Mouse (Mus musculus): Measurements from ENCODE around the gene Lck. TPM values are rescaled to one million over a fixed set of nuclear protein-coding genes. Genes with fewer than 3 reads are reported as not detected.

The Lck gene
- total and polyA plus RNA-seq, 2 experiments from 2014 or later = 17.5 to 20.7 TPM

- Histone ChIP-seq H3K9me3 (ENCODE audit: low read length) (no peaks in the 10 kb centered on the region), H3K4me1 (ENCODE audit: insufficient read depth, low read length) (0 out of 2 replicates have a peak, but pooled peaks cover 3% of the 10 kb centered on the region), H3K27me3 (ENCODE audit: insufficient read depth, low read length) (no peaks in the 10 kb centered on the region; the same call in 1 of the 2 replicates), H3K4me2 (ENCODE audit: low read depth, low read length, poor library complexity, severe bottlenecking) (no peak overlapping the region), H3K27ac (ENCODE audit: low read depth, low read length) (no peak overlapping the region), H3K4me3 (ENCODE audit: low read depth, low read length) (no peak overlapping the region), H3K9ac (replicated peaks; ENCODE audit: low read length, poor library complexity, severe bottlenecking) (no peak overlapping the region), H3K36me3 (ENCODE audit: insufficient read depth, low read length) (no peaks in the 10 kb centered on the region)
- WGBS = 68% methylated on average over 7 of the region's 8 CpGs
- ATAC-seq (ENCODE audit: low FRiP score) (no peak), DNase-seq (ENCODE audit: low spot score) (no peak)
- TF ChIP-seq CTCF (IDR thresholded peaks at IDR 0.05) = no peak
Measured at GRCm38 (mm10) chr4:129575171-129575844, 1.9 kb upstream of the Lck start.

- WGBS = 94% methylated on average over 4 of the region's 4 CpGs
- 0 out of 2 replicates have a peak, but pooled peaks cover 3% of the 10 kb centered on the region for H3K4me1 ChIP-seq (ENCODE audit: insufficient read depth, low read length)
- no peak for DNase-seq (ENCODE audit: low spot score)
- no peaks in the 10 kb centered on the region for H3K9me3 ChIP-seq (ENCODE audit: low read length)
- H3K36me3 ChIP-seq (ENCODE audit: insufficient read depth, low read length) = no peaks in the 10 kb centered on the region
- ATAC-seq (ENCODE audit: low FRiP score) = no peak
- no peaks in the 10 kb centered on the region; the same call in 1 of the 2 replicates for H3K27me3 ChIP-seq (ENCODE audit: insufficient read depth, low read length)
- H3K9ac ChIP-seq (replicated peaks; ENCODE audit: low read length, poor library complexity, severe bottlenecking) = no peak overlapping the region
- no peak overlapping the region for H3K4me2 ChIP-seq (ENCODE audit: low read depth, low read length, poor library complexity, severe bottlenecking)
- H3K27ac ChIP-seq (ENCODE audit: low read depth, low read length) = no peak overlapping the region
- no peak for TF ChIP-seq CTCF (IDR thresholded peaks at IDR 0.05)
- H3K4me3 ChIP-seq (ENCODE audit: low read depth, low read length) = no peak overlapping the region
Measured at GRCm38 (mm10) chr4:129573093-129573370, 409 bp downstream of the Lck start.

- Histone ChIP-seq H3K4me1 (ENCODE audit: insufficient read depth, low read length) (0 out of 2 replicates have a peak, but pooled peaks cover 3% of the 10 kb centered on the region), H3K9me3 (ENCODE audit: low read length) (no peaks in the 10 kb centered on the region), H3K9ac (replicated peaks; ENCODE audit: low read length, poor library complexity, severe bottlenecking) (no peak overlapping the region), H3K27me3 (ENCODE audit: insufficient read depth, low read length) (no peaks in the 10 kb centered on the region), H3K4me2 (ENCODE audit: low read depth, low read length, poor library complexity, severe bottlenecking) (no peak overlapping the region), H3K4me3 (ENCODE audit: low read depth, low read length) (no peak overlapping the region), H3K36me3 (ENCODE audit: insufficient read depth, low read length) (no peaks in the 10 kb centered on the region), H3K27ac (ENCODE audit: low read depth, low read length) (no peak overlapping the region)
- 86% methylated on average over 13 of the region's 13 CpGs for WGBS
- ATAC-seq (ENCODE audit: low FRiP score) (no peak), DNase-seq (ENCODE audit: low spot score) (no peak)
- no peak for TF ChIP-seq CTCF (IDR thresholded peaks at IDR 0.05)
Measured at GRCm38 (mm10) chr4:129572236-129573092, 977 bp downstream of the Lck start.

GRCm38 (mm10) chr4:129571551-129572084, 1.8 kb downstream of the Lck start:
- Histone ChIP-seq H3K4me2 (ENCODE audit: low read depth, low read length, poor library complexity, severe bottlenecking) (no peak overlapping the region), H3K36me3 (ENCODE audit: insufficient read depth, low read length) (no peaks in the 10 kb centered on the region), H3K27me3 (ENCODE audit: insufficient read depth, low read length) (no peaks in the 10 kb centered on the region), H3K4me3 (ENCODE audit: low read depth, low read length) (no peak overlapping the region), H3K27ac (ENCODE audit: low read depth, low read length) (no peak overlapping the region), H3K9me3 (ENCODE audit: low read length) (no peaks in the 10 kb centered on the region), H3K9ac (replicated peaks; ENCODE audit: low read length, poor library complexity, severe bottlenecking) (no peak overlapping the region), H3K4me1 (ENCODE audit: insufficient read depth, low read length) (no peaks in the 10 kb centered on the region)
- 67% methylated on average over 8 of the region's 8 CpGs for WGBS
- ATAC-seq (ENCODE audit: low FRiP score) = no peak
- DNase-seq (ENCODE audit: low spot score) = no peak
- TF ChIP-seq CTCF (IDR thresholded peaks at IDR 0.05) = no peak

GRCm38 (mm10) chr4:129570028-129570427, 3.4 kb downstream of the Lck start:
- Histone ChIP-seq H3K27me3 (ENCODE audit: insufficient read depth, low read length) (no peaks in the 10 kb centered on the region), H3K4me2 (ENCODE audit: low read depth, low read length, poor library complexity, severe bottlenecking) (no peak overlapping the region), H3K4me1 (ENCODE audit: insufficient read depth, low read length) (no peaks in the 10 kb centered on the region), H3K27ac (ENCODE audit: low read depth, low read length) (no peak overlapping the region), H3K9me3 (ENCODE audit: low read length) (no peaks in the 10 kb centered on the region), H3K9ac (replicated peaks; ENCODE audit: low read length, poor library complexity, severe bottlenecking) (no peak overlapping the region), H3K4me3 (ENCODE audit: low read depth, low read length) (no peak overlapping the region), H3K36me3 (ENCODE audit: insufficient read depth, low read length) (no peaks in the 10 kb centered on the region)
- DNase-seq (ENCODE audit: low spot score) = no peak
- no peak for TF ChIP-seq CTCF (IDR thresholded peaks at IDR 0.05)
- no peak for ATAC-seq (ENCODE audit: low FRiP score)
- WGBS = 89% methylated on average over 6 of the region's 6 CpGs

- 92% methylated on average over 7 of the region's 7 CpGs for WGBS
- Histone ChIP-seq H3K27ac (ENCODE audit: low read depth, low read length) (no peak overlapping the region), H3K4me2 (ENCODE audit: low read depth, low read length, poor library complexity, severe bottlenecking) (no peak overlapping the region), H3K9ac (replicated peaks; ENCODE audit: low read length, poor library complexity, severe bottlenecking) (no peak overlapping the region), H3K27me3 (ENCODE audit: insufficient read depth, low read length) (no peaks in the 10 kb centered on the region), H3K4me3 (ENCODE audit: low read depth, low read length) (no peak overlapping the region), H3K9me3 (ENCODE audit: low read length) (no peaks in the 10 kb centered on the region), H3K4me1 (ENCODE audit: insufficient read depth, low read length) (no peaks in the 10 kb centered on the region), H3K36me3 (ENCODE audit: insufficient read depth, low read length) (no peaks in the 10 kb centered on the region)
- ATAC-seq (ENCODE audit: low FRiP score) = no peak
- DNase-seq (ENCODE audit: low spot score) = no peak
- TF ChIP-seq CTCF (IDR thresholded peaks at IDR 0.05) = no peak
Measured at GRCm38 (mm10) chr4:129568366-129568765, 5.1 kb downstream of the Lck start.
